Mouse (Mus musculus) lung, embryonic 16.5 days (tissue): Measurements from ENCODE around the gene Tmem63a. TPM values are rescaled to one million over a fixed set of nuclear protein-coding genes. Genes with fewer than 3 reads are reported as not detected.
"Not testable (repeated sequence)": the region's sequence is repeated elsewhere in the genome, so short reads cannot be mapped to it uniquely, and the experiment has no call there.

ENCODE experiments used
- ATAC-seq: fragments of 200-750 bp; cut with Nextera tagmentation; 2 replicates; pipeline ENCODE4 v1.8.0; 2017; ENCODE audit warnings: low read depth, mild to moderate bottlenecking, moderate library complexity
- H3K27ac ChIP-seq: fragments of 300-500 bp; sonication (generic); 2 replicates; pipeline ENCODE4 v1.5.1; 2014; ENCODE audit warnings: mild to moderate bottlenecking, control low read depth, low read length
- H3K27me3 ChIP-seq: fragments of 300-500 bp; sonication (generic); 2 replicates; pipeline ENCODE4 v1.6.1; 2014; ENCODE audit warnings: low read depth, low read length, mixed read lengths; ENCODE audit not compliant: control insufficient read depth, insufficient read depth
- H3K36me3 ChIP-seq: fragments of 300-500 bp; sonication (generic); 2 replicates; pipeline ENCODE4 v1.6.1; 2014; ENCODE audit warnings: low read length; ENCODE audit not compliant: control insufficient read depth, insufficient read depth
- H3K4me1 ChIP-seq: fragments of 300-500 bp; sonication (generic); replicated peaks from 2 replicates; pipeline ENCODE4 v1.6.1; 2014; ENCODE audit warnings: low read length, mixed read lengths; ENCODE audit not compliant: control insufficient read depth, insufficient read depth
- H3K4me2 ChIP-seq: fragments of 300-500 bp; sonication (generic); 2 replicates; pipeline ENCODE4 v1.6.1; 2014; ENCODE audit warnings: low read depth, low read length, control low read depth
- H3K4me3 ChIP-seq: fragments of 300-500 bp; sonication (generic); 2 replicates; pipeline ENCODE4 v1.5.1; 2014; ENCODE audit warnings: mild to moderate bottlenecking, low read length, control low read depth
- H3K9ac ChIP-seq: fragments of 300-500 bp; sonication (generic); 2 replicates; pipeline ENCODE4 v1.6.1; 2014; ENCODE audit warnings: low read length, control low read depth
- H3K9me3 ChIP-seq: fragments of 300-500 bp; sonication (generic); 2 replicates; pipeline ENCODE4 v1.6.1; 2016; ENCODE audit warnings: low read length; ENCODE audit not compliant: control insufficient read depth
- WGBS: fragments of 180-500 bp; shearing (Covaris S2); extraction: QIAGEN DNeasy Blood & Tissue Kit; methylation state at CpG from one replicate; pipeline ENCODE4 v1.1.7; 2014; 5-methylcytosine and 5-hydroxymethylcytosine counted together
- polyA plus RNA-seq: library from polyadenylated mRNA; unstranded; fragments of >200 nt; fragmentation: Nextera tagmentation; extraction: Ambion mirVana; gene quantifications from 2 replicates; pipeline ENCODE4 v1.2.1, GENCODE M21; 2015

The Tmem63a gene
- polyA plus RNA-seq = 15.8 and 16.4 TPM in 2 replicates

DNA sequence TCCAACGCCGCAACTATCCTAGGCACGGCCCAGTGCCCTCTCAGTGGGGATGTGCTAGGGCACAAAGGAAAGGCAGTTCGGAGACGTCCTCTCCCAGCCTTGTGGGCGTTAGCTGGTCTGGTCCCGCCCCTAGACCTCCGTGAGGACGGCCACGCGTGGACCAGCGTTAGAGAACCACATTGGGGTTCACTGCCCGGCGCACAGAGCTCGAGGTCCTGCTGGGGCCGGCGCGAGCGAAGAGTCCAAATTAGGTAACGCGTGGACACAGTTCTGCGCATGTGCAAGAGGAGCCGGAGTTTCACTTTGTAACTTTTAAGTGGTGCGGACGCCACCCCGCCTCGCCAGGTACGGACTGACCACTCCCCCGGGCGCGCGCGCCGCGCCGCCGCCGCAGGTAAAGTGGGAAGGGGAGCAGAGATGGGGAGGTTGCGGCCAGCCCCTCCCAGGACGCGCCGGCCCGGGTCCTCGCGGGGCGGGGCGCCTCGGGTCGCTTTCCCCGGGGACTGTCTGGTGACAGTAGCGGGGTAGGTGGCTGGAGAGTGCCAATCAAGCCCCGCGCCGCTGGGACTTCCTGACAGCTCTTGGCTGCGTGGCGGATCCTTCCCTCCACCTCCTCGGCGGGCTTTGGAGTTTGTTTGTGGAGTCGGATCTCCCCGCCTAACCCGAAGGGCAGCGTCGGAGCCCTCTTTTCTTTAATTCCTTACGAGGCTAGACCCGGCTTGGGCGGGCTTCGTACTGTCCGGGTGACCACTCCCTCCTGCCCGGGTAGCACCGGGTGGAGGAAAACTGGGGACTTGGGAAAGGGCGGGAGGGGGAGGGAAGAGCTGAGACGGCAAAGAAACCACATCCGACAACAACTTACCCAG lies at the start of gene Tmem63a:
Gene Tmem63a, plus strand, starts transcription at position 179 of the 866 bp plus-strand sequence.
- under 1% methylated on average over 72 of the region's 73 CpGs for WGBS
- Histone ChIP-seq H3K27ac (peak within 1 kb of the TSS; percentile 70), H3K4me2 (peak within 1 kb of the TSS; percentile 89), H3K4me3 (peak within 1 kb of the TSS; percentile 87), H3K4me1 (peaks cover 24% of the 10 kb centered on the region), H3K9me3 (no peaks in the 10 kb centered on the region), H3K9ac (peak within 1 kb of the TSS; percentile 79), H3K27me3 (peaks cover 2% of the 10 kb centered on the region; the same call in 1 of the 2 replicates), H3K36me3 (0 out of 2 replicates have a peak, but pooled peaks cover 2% of the 10 kb centered on the region)
- peak; percentile 78 for ATAC-seq

DNA sequence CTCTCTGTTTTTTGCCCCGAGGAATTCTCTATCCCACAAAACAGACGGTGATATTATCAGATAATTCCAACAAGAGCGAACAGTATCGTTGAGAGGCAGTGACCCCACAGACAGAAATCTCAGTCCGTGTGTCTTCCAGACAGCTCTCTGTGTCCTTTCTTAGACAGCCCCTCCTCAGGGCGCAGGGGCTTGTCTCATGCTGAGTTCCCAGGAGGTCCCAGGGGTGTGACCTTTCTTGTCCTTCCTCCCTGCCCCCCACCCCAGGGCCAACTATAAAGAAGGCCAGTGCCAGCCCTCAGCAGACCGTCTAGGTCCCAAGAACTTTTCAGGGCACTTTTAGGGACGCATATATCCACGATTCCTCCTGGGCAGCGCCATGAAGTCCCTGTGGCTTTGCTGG lies 49.3 kb upstream of the Tmem63a start, which contains the start of gene Lefty2:
Gene Lefty2, plus strand, starts transcription at position 301 of the 400 bp plus-strand sequence.
- 51% methylated on average over 10 of the region's 10 CpGs for WGBS
- Histone ChIP-seq H3K4me1 (peaks cover 16% of the 10 kb centered on the region), H3K36me3 (no peaks in the 10 kb centered on the region), H3K9me3 (no peaks in the 10 kb centered on the region), H3K4me3 (no peak within 1 kb of the TSS), H3K9ac (no peak within 1 kb of the TSS), H3K27me3 (peaks cover 26% of the 10 kb centered on the region), H3K4me2 (no peak within 1 kb of the TSS), H3K27ac (no peak within 1 kb of the TSS)
- ATAC-seq = no peak

DNA sequence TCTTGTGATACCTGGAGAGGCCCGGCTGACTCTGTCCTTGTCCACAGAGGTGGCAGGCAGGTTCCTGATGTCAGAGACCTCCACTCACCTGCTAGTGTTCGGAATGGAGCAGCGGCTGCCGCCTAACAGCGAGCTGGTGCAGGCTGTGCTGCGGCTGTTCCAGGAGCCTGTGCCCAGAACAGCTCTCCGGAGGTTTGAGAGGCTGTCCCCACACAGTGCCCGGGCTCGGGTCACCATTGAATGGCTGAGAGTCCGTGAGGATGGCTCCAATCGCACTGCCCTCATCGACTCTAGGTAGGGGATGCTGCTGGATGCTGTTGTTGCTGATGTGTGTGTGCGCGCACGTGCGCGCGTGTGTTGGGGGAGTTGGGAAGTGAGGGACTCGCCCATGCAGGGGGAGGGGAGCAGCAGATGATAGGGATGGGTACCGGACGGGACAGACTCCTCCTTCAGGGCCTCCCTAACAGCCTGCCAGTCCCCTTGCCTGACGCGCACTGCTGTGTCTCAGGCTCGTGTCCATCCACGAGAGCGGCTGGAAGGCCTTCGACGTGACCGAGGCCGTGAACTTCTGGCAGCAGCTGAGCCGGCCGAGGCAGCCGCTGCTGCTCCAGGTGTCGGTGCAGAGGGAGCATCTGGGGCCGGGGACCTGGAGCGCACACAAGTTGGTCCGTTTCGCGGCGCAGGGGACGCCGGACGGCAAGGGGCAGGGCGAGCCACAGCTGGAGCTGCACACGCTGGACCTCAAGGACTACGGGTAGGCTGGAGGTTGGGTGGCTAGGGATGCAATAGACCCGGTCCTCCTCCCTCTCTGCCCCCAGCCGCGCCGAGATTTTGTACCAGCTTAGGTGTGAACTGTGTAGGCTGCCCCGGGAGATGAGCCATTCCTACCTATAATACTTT lies 47.8 kb upstream of the Tmem63a start:
- H3K4me3 ChIP-seq = peak overlapping the region; percentile 13
- 4% methylated on average over 40 of the region's 51 CpGs for WGBS
- not testable (repeated sequence) for ATAC-seq

DNA sequence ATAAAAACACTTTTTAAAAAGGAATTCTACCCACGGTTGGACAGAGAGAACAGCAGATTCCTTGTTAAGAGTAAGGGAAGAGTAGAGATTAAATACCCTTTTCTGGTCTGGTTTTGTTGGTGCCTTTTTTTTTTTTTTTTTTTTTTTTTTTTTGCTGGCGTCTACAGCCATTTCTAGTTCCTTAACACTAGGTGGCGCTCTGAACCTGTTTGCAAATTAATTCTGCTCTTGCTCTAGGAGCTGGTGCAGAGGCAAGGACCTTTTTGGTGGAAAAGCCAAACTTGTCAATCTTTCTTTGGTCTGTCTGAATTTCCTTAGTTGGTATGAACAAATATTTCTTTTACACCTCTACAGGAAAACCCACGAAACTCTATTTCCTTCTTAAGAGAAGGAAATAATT lies 41.0 kb upstream of the Tmem63a start:
- Histone ChIP-seq H3K4me1 (peaks cover 12% of the 10 kb centered on the region), H3K4me3 (no peak overlapping the region), H3K9ac (no peak overlapping the region), H3K9me3 (no peaks in the 10 kb centered on the region), H3K27ac (no peak overlapping the region), H3K36me3 (no peaks in the 10 kb centered on the region), H3K27me3 (no peaks in the 10 kb centered on the region), H3K4me2 (no peak overlapping the region)
- WGBS = under 1% methylated on average over 4 of the region's 4 CpGs
- ATAC-seq = no peak

More for the DNA sequence above, 47.8 kb upstream of the Tmem63a start:
- not testable (repeated sequence) for H3K9ac ChIP-seq, H3K27ac ChIP-seq, H3K36me3 ChIP-seq, H3K4me1 ChIP-seq, H3K9me3 ChIP-seq
- Histone ChIP-seq H3K4me2 (peak overlapping the region; percentile 28; the same call in 1 of the 2 replicates), H3K27me3 (peaks cover 26% of the 10 kb centered on the region)

DNA sequence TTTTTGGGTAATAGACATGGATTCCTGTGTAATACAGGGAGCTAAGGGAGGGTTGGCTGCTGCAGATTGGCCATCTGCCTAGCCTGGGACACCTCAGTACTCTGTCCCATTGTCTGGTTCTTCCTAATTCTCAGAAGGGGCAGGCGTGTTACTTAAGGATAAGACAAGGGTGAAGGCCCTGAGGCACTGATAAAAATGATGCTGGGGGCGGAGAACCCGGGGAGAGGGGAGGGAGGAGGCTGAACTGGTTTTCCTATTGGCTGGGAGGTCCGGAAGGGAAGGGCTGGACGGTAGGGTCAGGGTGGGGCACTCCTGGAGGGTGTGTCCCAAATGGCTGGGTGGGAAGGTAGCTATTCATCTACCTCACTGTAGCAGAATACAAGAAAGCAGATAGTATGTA lies 39.2 kb upstream of the Tmem63a start:
- Histone ChIP-seq H3K4me2 (no peak overlapping the region), H3K4me3 (no peak overlapping the region), H3K27ac (no peak overlapping the region), H3K9me3 (no peaks in the 10 kb centered on the region), H3K27me3 (no peaks in the 10 kb centered on the region), H3K36me3 (peaks cover 8% of the 10 kb centered on the region), H3K4me1 (peaks cover 12% of the 10 kb centered on the region), H3K9ac (no peak overlapping the region)
- WGBS = 29% methylated on average over 5 of the region's 5 CpGs
- no peak; the same call in 1 of the 2 replicates for ATAC-seq

DNA sequence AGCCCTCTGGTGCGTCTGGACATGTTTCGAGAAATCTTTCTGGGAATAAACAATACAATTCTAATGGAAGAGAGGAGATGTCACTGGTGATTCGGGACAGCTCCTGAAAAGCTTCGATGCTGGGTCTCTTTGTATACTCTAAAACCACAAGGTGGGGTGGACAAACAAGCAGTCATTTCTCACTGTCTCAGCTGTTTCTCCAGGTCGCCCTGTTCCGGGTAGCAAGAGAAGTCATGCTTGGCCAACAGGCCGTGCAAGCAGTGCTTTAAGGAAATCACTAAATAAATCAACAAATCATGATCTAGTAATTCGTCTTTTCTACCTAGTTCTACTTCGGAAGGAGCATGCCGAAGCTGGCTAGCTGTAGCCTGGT lies 38.5 kb upstream of the Tmem63a start:
- 24% methylated on average over 10 of the region's 10 CpGs for WGBS
- H3K4me3 ChIP-seq = peak overlapping the region; percentile 77
- H3K27me3 ChIP-seq = no peaks in the 10 kb centered on the region
- H3K27ac ChIP-seq = peak overlapping the region; percentile 59
- no peak for ATAC-seq
- peaks cover 12% of the 10 kb centered on the region for H3K4me1 ChIP-seq
- H3K9me3 ChIP-seq = no peaks in the 10 kb centered on the region
- peak overlapping the region; percentile 86 for H3K9ac ChIP-seq
- H3K4me2 ChIP-seq = peak overlapping the region; percentile 70
- H3K36me3 ChIP-seq = peaks cover 13% of the 10 kb centered on the region

DNA sequence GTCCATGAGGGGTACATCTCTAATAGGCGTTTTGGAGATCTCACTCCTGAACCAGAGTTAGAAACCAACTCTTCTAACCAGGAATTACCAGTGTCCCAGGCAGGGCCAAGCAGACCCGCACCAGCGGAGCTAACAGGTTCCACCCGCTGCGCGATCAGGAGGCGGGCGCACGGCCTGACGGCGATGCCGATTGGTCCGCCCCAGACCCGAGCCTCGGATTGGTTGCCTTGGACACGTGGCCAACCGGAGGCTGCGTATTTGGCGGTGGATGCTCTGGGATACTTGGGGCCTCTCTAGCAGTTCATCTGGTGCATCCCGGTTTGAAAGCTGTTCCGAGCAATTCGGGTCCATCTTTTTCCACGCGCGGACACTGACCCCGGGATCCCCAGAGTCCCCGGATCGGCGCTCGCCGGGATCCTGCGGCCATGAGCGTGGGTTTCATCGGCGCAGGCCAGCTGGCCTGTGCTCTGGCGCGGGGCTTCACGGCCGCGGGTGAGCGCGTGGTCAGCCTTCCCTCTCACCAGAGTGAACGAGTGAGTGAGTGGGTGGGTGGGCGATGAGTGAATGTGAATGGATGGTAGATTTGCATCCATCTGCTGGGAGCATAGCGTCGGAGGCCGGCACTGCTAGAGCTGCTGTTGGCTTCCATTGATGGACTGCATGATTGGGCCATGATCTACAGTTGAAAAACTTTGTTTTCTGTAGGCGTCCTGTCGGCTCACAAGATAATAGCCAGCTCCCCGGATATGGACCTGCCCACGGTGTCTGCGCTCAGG lies 37.9 kb upstream of the Tmem63a start, which contains the start of gene Pycr2:
Gene Pycr2, plus strand, starts transcription at position 255 of the 776 bp plus-strand sequence.
- Histone ChIP-seq H3K9me3 (no peaks in the 10 kb centered on the region), H3K4me2 (peak within 1 kb of the TSS; percentile 70), H3K9ac (peak within 1 kb of the TSS; percentile 86), H3K36me3 (peaks cover 13% of the 10 kb centered on the region), H3K27me3 (no peaks in the 10 kb centered on the region), H3K27ac (peak within 1 kb of the TSS; percentile 59), H3K4me1 (peaks cover 12% of the 10 kb centered on the region), H3K4me3 (peak within 1 kb of the TSS; percentile 77)
- under 1% methylated on average over 49 of the region's 52 CpGs for whole genome bisulfite sequencing
- peak; percentile 99 for ATAC-seq

DNA sequence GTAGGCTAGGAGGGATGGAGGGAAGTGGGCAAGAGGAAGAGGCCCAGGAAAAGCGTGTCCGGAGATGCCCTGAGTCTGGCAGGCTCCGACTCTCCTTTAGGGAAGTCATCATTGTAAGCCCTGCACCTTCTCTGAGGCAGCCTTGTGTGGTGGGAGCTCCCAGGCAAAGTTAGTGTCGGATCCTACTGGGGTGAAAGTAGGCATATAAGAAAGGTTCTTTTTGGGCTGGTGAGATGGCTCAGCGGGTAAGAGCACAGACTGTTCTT lies 37.4 kb upstream of the Tmem63a start:
- H3K4me3 ChIP-seq = peak overlapping the region; percentile 77
- peak overlapping the region; percentile 86 for H3K9ac ChIP-seq
- H3K27ac ChIP-seq = no peak overlapping the region; the same call in 1 of the 2 replicates
- peak; percentile 16; the same call in 1 of the 2 replicates for ATAC-seq
- H3K36me3 ChIP-seq = peaks cover 13% of the 10 kb centered on the region
- peak overlapping the region; percentile 70 for H3K4me2 ChIP-seq
- peaks cover 12% of the 10 kb centered on the region for H3K4me1 ChIP-seq
- no peaks in the 10 kb centered on the region for H3K9me3 ChIP-seq
- no peaks in the 10 kb centered on the region for H3K27me3 ChIP-seq
- 2% methylated on average over 5 of the region's 5 CpGs for WGBS
